Mouse (Mus musculus): ENCODE data around the gene Nsl1. TPM values are rescaled to one million over a fixed set of nuclear protein-coding genes. Genes with fewer than 3 reads are reported as not detected.
"Not testable (repeated sequence)": the region's sequence is repeated elsewhere in the genome, so short reads cannot be mapped to it uniquely, and the experiment has no call there.

The Nsl1 gene
- polyA plus RNA-seq, 1 experiment from 2014 or later = 8.2 TPM

DNA sequence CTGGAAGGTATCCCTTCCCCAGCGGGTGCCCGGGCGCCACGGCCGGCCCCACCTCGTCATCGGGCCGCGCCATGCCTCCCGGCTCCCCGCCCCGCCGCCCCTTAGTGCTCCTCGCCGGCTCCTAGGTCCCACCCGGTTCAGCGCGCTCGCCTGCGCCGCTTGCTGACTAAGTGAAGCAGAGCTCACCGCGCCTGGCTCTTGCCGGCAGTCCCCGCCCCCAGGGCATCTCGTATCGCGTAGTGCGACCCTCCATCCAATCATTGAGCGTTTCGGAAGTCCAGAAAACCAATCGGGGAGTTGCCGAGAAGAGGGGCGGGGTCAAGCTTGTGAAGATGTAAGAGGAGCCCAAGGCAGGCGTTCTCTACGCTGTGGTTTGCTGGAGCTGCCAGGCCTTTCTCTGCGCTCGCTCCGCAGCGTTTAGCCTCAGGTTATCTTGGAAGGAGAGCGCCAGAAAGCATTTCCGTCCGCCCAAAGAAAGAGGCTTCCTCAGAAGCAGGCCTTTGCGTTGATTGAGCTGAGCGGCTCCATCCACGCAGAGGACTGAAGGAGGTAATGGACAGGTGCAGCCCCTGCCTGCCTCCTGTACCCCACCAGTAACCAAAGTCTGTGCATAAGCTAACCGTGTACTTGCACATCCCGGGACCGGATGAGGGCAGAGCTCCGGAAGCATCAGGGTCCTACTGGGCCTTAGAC, 36.6 kb upstream of the Nsl1 start, which contains the start of gene Flvcr1:
TSS of gene Flvcr1 (minus strand) at position 138 of the 693 bp plus-strand sequence.
- Histone ChIP-seq H3K4me1 (replicated peaks; ENCODE audit: control insufficient read depth, insufficient read depth, low read length) (peaks cover 18% of the 10 kb centered on the region), H3K9ac (replicated peaks; ENCODE audit: low read depth, low read length) (peak within 1 kb of the TSS; percentile 83), H3K36me3 (ENCODE audit: control insufficient read depth, insufficient read depth) (no peaks in the 10 kb centered on the region; the same call in 1 of the 2 replicates), H3K27ac (ENCODE audit: low read length) (peak within 1 kb of the TSS; percentile 93), H3K4me3 (replicated peaks; ENCODE audit: low read length) (peak within 1 kb of the TSS; percentile 62), H3K4me2 (ENCODE audit: low read length) (peak within 1 kb of the TSS; percentile 92), H3K27me3 (replicated peaks; ENCODE audit: control insufficient read depth, insufficient read depth, low read length) (no peaks in the 10 kb centered on the region), H3K9me3 (ENCODE audit: control insufficient read depth, low read length) (no peaks in the 10 kb centered on the region)
- WGBS = under 1% methylated on average over 46 of the region's 50 CpGs
- ATAC-seq = peak; percentile 99

DNA sequence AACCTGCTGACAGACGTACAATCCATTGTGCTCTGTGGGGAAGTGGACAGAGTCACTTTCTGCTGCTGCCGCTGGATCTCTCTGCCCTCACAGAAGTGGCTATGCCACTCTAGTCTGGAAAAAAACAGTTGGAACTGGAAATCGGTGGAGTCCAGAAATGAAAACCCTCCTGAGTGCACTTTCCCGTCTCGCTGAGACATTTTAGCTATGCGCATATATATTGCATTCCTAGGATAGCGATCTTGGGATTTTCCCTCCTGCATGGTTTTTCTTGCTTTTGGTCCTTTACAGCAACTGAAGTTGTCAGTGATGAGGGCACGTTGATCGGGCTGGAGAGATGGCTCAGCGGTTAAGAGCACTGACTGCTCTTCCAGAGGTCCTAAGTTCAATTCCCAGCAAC, 32.6 kb upstream of the Nsl1 start:
- no peak overlapping the region for H3K4me2 ChIP-seq (ENCODE audit: low read length)
- peaks cover 9% of the 10 kb centered on the region for H3K4me1 ChIP-seq (replicated peaks; ENCODE audit: control insufficient read depth, insufficient read depth, low read length)
- WGBS = 59% methylated on average over 10 of the region's 10 CpGs
- ATAC-seq = no peak
- H3K4me3 ChIP-seq (replicated peaks; ENCODE audit: low read length) = no peak overlapping the region
- no peaks in the 10 kb centered on the region for H3K9me3 ChIP-seq (ENCODE audit: control insufficient read depth, low read length)
- no peaks in the 10 kb centered on the region for H3K27me3 ChIP-seq (replicated peaks; ENCODE audit: control insufficient read depth, insufficient read depth, low read length)
- H3K36me3 ChIP-seq (ENCODE audit: control insufficient read depth, insufficient read depth) = no peaks in the 10 kb centered on the region
- no peak overlapping the region for H3K9ac ChIP-seq (replicated peaks; ENCODE audit: low read depth, low read length)
- no peak overlapping the region for H3K27ac ChIP-seq (ENCODE audit: low read length)

DNA sequence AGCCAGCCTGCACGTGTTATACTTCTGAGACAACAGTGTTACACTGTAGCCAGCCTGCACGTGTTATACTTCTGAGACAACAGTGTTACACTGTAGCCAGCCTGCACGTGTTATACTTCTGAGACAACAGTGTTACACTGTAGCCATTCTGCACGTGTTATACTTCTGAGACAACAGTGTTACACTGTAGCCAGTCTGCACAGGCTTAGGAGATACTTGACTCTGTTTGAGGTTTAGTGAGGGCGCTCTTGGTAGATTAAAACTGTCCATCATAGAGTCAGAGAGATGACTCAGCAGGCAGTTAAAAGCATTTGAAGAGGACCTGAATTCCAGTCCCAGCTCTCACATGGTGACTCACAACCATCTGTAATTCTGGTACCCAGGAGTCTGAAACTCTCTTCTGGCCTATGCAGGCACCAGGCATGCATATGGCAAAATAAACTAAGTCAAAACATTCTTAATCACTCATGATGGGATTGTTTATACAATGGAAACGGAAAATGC, 31.8 kb upstream of the Nsl1 start:
- not testable (repeated sequence) for H3K4me3 ChIP-seq (replicated peaks; ENCODE audit: low read length); ATAC-seq; H3K4me2 ChIP-seq (ENCODE audit: low read length); H3K9me3 ChIP-seq (ENCODE audit: control insufficient read depth, low read length); H3K36me3 ChIP-seq (ENCODE audit: control insufficient read depth, insufficient read depth); H3K4me1 ChIP-seq (replicated peaks; ENCODE audit: control insufficient read depth, insufficient read depth, low read length); H3K27ac ChIP-seq (ENCODE audit: low read length); H3K9ac ChIP-seq (replicated peaks; ENCODE audit: low read depth, low read length); H3K27me3 ChIP-seq (replicated peaks; ENCODE audit: control insufficient read depth, insufficient read depth, low read length)
- 80% methylated on average over 6 of the region's 6 CpGs for WGBS

DNA sequence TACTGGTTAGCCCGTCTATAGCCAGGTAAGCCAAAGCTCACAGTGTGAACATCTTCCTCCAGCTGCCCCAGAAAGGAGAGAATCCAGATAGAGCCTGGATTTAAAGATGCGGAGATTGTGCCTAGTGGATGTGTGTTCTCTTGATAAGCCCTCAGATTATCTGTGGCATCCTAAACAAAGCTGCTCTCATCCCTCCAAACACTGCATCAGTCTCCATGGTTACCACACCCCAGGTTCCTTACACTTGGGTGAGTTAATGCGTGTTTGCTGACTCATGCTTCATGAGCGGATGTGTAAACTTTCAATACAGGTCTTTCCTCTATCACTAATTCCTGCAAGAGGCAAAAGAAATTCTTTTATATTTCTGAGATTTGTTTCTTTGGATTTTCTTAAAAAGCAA, 27.2 kb upstream of the Nsl1 start:
- H3K27me3 ChIP-seq (replicated peaks; ENCODE audit: control insufficient read depth, insufficient read depth, low read length) = no peaks in the 10 kb centered on the region
- no peaks in the 10 kb centered on the region for H3K9me3 ChIP-seq (ENCODE audit: control insufficient read depth, low read length)
- no peaks in the 10 kb centered on the region for H3K4me1 ChIP-seq (replicated peaks; ENCODE audit: control insufficient read depth, insufficient read depth, low read length)
- H3K4me3 ChIP-seq (replicated peaks; ENCODE audit: low read length) = no peak overlapping the region
- 16% methylated on average over 4 of the region's 4 CpGs for WGBS
- no peak overlapping the region for H3K4me2 ChIP-seq (ENCODE audit: low read length)
- no peak for ATAC-seq
- no peaks in the 10 kb centered on the region for H3K36me3 ChIP-seq (ENCODE audit: control insufficient read depth, insufficient read depth)
- H3K27ac ChIP-seq (ENCODE audit: low read length) = no peak overlapping the region
- H3K9ac ChIP-seq (replicated peaks; ENCODE audit: low read depth, low read length) = no peak overlapping the region

DNA sequence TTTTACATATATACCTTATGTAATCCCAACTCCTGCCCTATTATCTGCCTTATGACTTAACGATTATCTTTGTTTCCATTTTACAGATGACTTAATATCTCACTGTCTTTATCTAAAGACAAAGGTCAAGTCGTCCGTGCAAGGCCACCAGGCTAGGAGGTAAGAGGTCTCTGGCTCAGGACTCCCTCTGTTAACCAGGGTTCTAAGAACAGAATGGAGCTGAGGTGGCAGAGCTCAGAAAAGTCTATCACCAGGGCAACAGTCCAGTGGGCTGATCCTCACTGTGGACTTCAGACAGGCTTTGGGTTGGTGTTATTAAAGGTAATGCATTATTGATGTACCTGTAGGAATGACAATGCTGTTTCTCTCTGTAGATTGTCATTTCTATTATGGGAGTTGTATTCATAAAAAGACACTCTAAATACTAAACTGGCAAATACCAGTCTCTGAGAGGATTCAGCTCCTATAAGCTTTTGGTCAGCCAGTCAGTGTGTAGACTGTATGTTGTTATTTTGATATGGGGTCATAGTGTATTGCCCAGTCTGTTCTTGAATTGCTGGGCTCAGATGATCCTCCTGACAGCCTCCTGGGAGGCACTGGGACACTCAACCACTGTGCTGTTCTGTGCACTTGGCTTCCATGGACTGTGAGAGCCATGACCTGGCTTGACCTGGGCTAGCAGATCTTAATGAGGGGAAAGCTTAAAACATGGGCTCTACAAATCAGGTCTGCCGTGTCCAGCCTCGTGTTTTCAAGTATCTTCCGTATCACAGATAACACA, 26.1 kb upstream of the Nsl1 start, which contains the start of gene Spata45:
TSS of gene Spata45 (plus strand) at position 86 of the 781 bp plus-strand sequence.
- Histone ChIP-seq H3K36me3 (ENCODE audit: control insufficient read depth, insufficient read depth) (no peaks in the 10 kb centered on the region), H3K9ac (replicated peaks; ENCODE audit: low read depth, low read length) (no peak within 1 kb of the TSS), H3K27ac (ENCODE audit: low read length) (no peak within 1 kb of the TSS), H3K4me2 (ENCODE audit: low read length) (no peak within 1 kb of the TSS), H3K27me3 (replicated peaks; ENCODE audit: control insufficient read depth, insufficient read depth, low read length) (no peaks in the 10 kb centered on the region), H3K4me1 (replicated peaks; ENCODE audit: control insufficient read depth, insufficient read depth, low read length) (no peaks in the 10 kb centered on the region), H3K9me3 (ENCODE audit: control insufficient read depth, low read length) (no peaks in the 10 kb centered on the region), H3K4me3 (replicated peaks; ENCODE audit: low read length) (no peak within 1 kb of the TSS)
- no peak for ATAC-seq
- WGBS = 79% methylated on average over 6 of the region's 6 CpGs

DNA sequence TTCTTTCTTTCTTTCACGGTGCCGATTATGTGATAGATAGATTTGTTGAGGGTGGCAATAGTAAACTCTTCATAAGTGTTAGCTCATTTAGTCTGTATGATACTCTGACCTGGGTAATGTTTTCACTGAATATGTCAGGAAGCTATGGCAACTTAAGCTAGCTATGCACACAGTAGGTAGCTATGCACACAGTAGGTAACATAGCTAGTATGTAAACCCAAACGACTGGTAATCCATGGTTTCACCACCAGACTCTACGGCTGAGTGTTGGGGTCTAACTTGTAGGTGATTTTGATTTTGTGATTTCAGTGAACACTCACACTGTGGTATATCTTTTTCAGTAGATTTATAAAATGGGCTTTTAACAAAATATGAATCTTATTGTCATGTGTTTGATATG, 24.8 kb upstream of the Nsl1 start:
- no peak overlapping the region for H3K4me3 ChIP-seq (replicated peaks; ENCODE audit: low read length)
- H3K27me3 ChIP-seq (replicated peaks; ENCODE audit: control insufficient read depth, insufficient read depth, low read length) = no peaks in the 10 kb centered on the region
- no peaks in the 10 kb centered on the region for H3K9me3 ChIP-seq (ENCODE audit: control insufficient read depth, low read length)
- no peak overlapping the region for H3K9ac ChIP-seq (replicated peaks; ENCODE audit: low read depth, low read length)
- H3K36me3 ChIP-seq (ENCODE audit: control insufficient read depth, insufficient read depth) = no peaks in the 10 kb centered on the region
- no peaks in the 10 kb centered on the region for H3K4me1 ChIP-seq (replicated peaks; ENCODE audit: control insufficient read depth, insufficient read depth, low read length)
- H3K27ac ChIP-seq (ENCODE audit: low read length) = no peak overlapping the region
- WGBS = 98% methylated on average over 4 of the region's 4 CpGs
- no peak for ATAC-seq
- no peak overlapping the region for H3K4me2 ChIP-seq (ENCODE audit: low read length)

DNA sequence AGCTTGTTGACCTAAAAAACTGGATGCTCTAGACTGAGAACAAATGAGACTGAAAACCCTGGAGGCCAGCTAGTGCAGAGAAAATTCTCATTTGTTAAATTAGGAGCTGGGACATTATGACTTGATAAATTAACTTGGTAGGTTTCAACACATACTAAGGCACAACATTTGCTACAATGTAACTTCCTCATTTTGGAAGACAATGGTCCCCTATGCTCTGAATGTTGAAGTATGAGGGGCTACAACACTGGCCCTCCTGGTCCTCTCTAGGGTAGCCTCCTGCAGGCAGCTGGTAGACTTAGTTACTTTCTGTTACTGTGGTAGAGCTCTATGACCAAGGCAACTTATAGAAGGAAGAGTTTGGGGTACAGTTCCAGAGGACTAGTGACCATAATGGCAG, 21.5 kb upstream of the Nsl1 start:
- Histone ChIP-seq H3K4me2 (ENCODE audit: low read length) (no peak overlapping the region), H3K27ac (ENCODE audit: low read length) (no peak overlapping the region), H3K9me3 (ENCODE audit: control insufficient read depth, low read length) (no peaks in the 10 kb centered on the region), H3K27me3 (replicated peaks; ENCODE audit: control insufficient read depth, insufficient read depth, low read length) (no peaks in the 10 kb centered on the region), H3K9ac (replicated peaks; ENCODE audit: low read depth, low read length) (no peak overlapping the region), H3K36me3 (ENCODE audit: control insufficient read depth, insufficient read depth) (no peaks in the 10 kb centered on the region), H3K4me1 (replicated peaks; ENCODE audit: control insufficient read depth, insufficient read depth, low read length) (no peaks in the 10 kb centered on the region), H3K4me3 (replicated peaks; ENCODE audit: low read length) (no peak overlapping the region)
- no peak for ATAC-seq

DNA sequence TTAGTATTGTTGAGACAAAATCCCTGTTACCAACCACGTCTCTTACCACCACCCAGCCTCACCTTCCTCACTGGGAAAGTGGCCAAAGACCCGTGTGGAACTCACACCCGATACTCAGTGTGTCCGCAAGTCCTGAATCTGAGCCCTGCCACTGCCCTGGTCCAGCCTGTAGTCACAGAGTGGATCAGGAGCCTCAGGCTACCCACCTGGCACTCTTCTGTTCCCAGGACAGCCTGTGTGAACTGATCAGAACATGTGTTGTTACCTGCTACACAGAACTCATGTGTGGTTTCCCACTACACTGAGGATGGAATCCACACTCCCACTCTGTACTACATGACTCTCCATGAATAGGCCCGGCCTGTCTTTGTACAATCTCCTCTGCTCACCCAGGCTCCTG, 20.7 kb upstream of the Nsl1 start:
- no peak overlapping the region for H3K27ac ChIP-seq (ENCODE audit: low read length)
- WGBS = 83% methylated on average over 5 of the region's 5 CpGs
- no peaks in the 10 kb centered on the region for H3K9me3 ChIP-seq (ENCODE audit: control insufficient read depth, low read length)
- no peak for ATAC-seq
- no peak overlapping the region for H3K4me2 ChIP-seq (ENCODE audit: low read length)
- H3K4me3 ChIP-seq (replicated peaks; ENCODE audit: low read length) = no peak overlapping the region
- no peaks in the 10 kb centered on the region for H3K4me1 ChIP-seq (replicated peaks; ENCODE audit: control insufficient read depth, insufficient read depth, low read length)
- H3K27me3 ChIP-seq (replicated peaks; ENCODE audit: control insufficient read depth, insufficient read depth, low read length) = no peaks in the 10 kb centered on the region
- H3K9ac ChIP-seq (replicated peaks; ENCODE audit: low read depth, low read length) = no peak overlapping the region
- no peaks in the 10 kb centered on the region for H3K36me3 ChIP-seq (ENCODE audit: control insufficient read depth, insufficient read depth)

DNA sequence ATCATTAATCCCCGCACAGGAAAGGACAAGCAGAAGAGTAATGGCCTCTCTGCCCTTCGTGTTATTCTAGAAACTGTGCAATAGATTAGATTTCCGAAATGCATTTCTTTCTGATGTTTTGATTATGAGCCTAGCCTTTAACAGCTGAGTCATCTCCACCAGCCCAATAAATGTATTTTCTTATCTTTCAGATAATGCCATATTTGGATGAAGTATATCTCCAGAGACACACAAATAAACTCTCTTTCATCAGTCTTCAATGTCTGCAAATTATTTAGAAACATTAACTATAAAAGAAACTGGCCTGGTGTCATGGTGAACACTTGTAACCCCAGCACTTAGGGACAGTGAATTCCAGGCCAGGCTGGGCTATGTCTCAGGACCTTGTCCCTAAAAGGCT, 20.1 kb upstream of the Nsl1 start:
- no peaks in the 10 kb centered on the region for H3K36me3 ChIP-seq (ENCODE audit: control insufficient read depth, insufficient read depth)
- H3K9ac ChIP-seq (replicated peaks; ENCODE audit: low read depth, low read length) = no peak overlapping the region
- no peaks in the 10 kb centered on the region for H3K27me3 ChIP-seq (replicated peaks; ENCODE audit: control insufficient read depth, insufficient read depth, low read length)
- no peak for ATAC-seq
- no peaks in the 10 kb centered on the region for H3K4me1 ChIP-seq (replicated peaks; ENCODE audit: control insufficient read depth, insufficient read depth, low read length)
- H3K9me3 ChIP-seq (ENCODE audit: control insufficient read depth, low read length) = no peaks in the 10 kb centered on the region
- no peak overlapping the region for H3K4me3 ChIP-seq (replicated peaks; ENCODE audit: low read length)
- no peak overlapping the region for H3K27ac ChIP-seq (ENCODE audit: low read length)
- no peak overlapping the region for H3K4me2 ChIP-seq (ENCODE audit: low read length)
- 89% methylated on average over 3 of the region's 3 CpGs for WGBS
